Mouse (Mus musculus) intestine, embryonic 15.5 days (tissue): ENCODE measurements around the gene Ggn. TPM values are rescaled to one million over a fixed set of nuclear protein-coding genes. Genes with fewer than 3 reads are reported as not detected.
A peak's percentile ranks its signal among the peaks of the same experiment; 100 is the strongest.
"Not testable (repeated sequence)": the region's sequence is repeated elsewhere in the genome, so short reads cannot be mapped to it uniquely, and the experiment has no call there.

Experiments
- ATAC-seq: fragments of 200-750 bp; cut with Nextera tagmentation; 2 replicates; pipeline ENCODE4 v1.8.0; 2017; ENCODE audit warnings: moderate TSS enrichment, moderate library complexity
- H3K27ac ChIP-seq: fragments of 300-500 bp; sonication (generic); 2 replicates; pipeline ENCODE4 v1.5.1; 2015; ENCODE audit warnings: mild to moderate bottlenecking, inconsistent platforms
- H3K27me3 ChIP-seq: fragments of 300-500 bp; sonication (generic); replicated peaks from 2 replicates; pipeline ENCODE4 v1.6.1; 2015; ENCODE audit warnings: inconsistent platforms
- H3K36me3 ChIP-seq: fragments of 300-500 bp; sonication (generic); 2 replicates; pipeline ENCODE4 v1.6.1; 2015; ENCODE audit warnings: inconsistent platforms
- H3K4me1 ChIP-seq: fragments of 300-500 bp; sonication (generic); replicated peaks from 2 replicates; pipeline ENCODE4 v1.6.1; 2015; ENCODE audit warnings: inconsistent platforms
- H3K4me2 ChIP-seq: fragments of 300-500 bp; sonication (generic); replicated peaks from 2 replicates; pipeline ENCODE4 v1.6.1; 2015; ENCODE audit warnings: mild to moderate bottlenecking, inconsistent platforms
- H3K4me3 ChIP-seq: fragments of 300-500 bp; sonication (generic); replicated peaks from 2 replicates; pipeline ENCODE4 v1.5.1; 2015; ENCODE audit warnings: inconsistent platforms
- H3K9ac ChIP-seq: fragments of 300-500 bp; sonication (generic); 2 replicates; pipeline ENCODE4 v1.6.1; 2015; ENCODE audit warnings: inconsistent platforms
- H3K9me3 ChIP-seq: fragments of 300-500 bp; sonication (generic); 2 replicates; pipeline ENCODE4 v1.6.1; 2016; ENCODE audit warnings: inconsistent platforms
- WGBS: fragments of 180-500 bp; shearing (Covaris S2); methylation state at CpG from one replicate; pipeline ENCODE4 v1.1.7; 2015; 5-methylcytosine and 5-hydroxymethylcytosine counted together
- polyA plus RNA-seq: library from polyadenylated mRNA; unstranded; fragments of >200 nt; fragmentation: Nextera tagmentation; extraction: Ambion mirVana; gene quantifications from 2 replicates; pipeline ENCODE4 v1.2.1, GENCODE M21; 2015

The Ggn gene
- polyA plus RNA-seq, 1 experiment from 2014 or later: 0.49 TPM

DNA sequence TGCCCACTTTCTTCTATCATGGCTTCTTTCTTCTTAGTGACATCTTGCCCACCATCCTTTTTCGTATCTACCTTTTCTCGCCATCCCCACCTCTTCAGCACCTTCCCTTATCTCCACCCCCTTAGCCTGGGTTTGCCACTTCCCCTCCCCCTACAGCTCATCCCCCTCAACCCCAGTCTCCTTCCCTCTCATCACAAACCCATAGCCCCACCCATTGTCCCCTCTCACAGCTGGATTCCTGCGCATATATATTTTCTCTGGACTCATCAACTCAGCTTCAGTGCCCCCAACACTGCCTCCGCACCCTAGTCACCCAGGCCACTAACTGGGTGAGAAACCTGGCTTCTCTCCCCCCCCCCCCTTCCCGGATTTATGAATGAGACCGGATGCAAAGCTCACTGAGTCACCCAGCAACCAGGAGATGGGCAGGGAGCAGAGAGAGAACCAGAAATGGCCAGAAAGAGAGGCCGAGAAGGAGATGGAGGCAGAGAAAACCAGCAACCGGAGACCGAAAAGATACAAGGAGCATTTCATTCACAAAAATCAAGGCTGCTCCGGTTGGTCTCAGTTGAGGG is 1.8 kb upstream of the Ggn start:
- H3K36me3 ChIP-seq: 0 out of 2 replicates have a peak, but pooled peaks cover 6% of the 10 kb centered on the region
- WGBS: 13% methylated on average over 10 of the region's 10 CpGs
- H3K27ac ChIP-seq: no peak overlapping the region
- peak overlapping the region; percentile 89 for H3K4me2 ChIP-seq
- no peak for ATAC-seq
- H3K27me3 ChIP-seq: peaks cover 29% of the 10 kb centered on the region
- H3K9ac ChIP-seq: no peak overlapping the region
- H3K4me1 ChIP-seq: peaks cover 32% of the 10 kb centered on the region
- peak overlapping the region; percentile 58 for H3K4me3 ChIP-seq
- no peaks in the 10 kb centered on the region for H3K9me3 ChIP-seq

DNA sequence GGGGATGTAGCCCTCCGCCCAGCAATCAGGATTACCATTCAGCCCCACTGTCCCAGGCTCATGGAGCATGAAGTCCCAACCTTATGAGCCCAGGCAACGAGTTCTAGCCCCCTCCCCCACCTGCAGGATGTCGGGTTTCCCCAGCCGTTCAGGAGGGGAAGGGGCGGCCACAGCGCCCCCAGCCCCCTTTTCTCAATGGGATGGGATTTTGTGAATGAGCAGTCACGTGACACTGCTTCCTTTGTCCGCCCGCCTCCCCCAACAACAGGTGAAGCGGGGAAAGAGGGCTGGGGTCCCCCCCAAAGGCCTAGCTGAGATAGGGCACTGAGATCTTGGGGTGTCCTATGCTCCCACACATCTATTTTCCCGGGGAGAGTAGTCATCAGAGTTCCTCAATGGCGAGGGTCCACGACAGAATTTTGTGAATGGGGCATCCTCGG is 1.2 kb upstream of the Ggn start:
- peak overlapping the region; percentile 41 for H3K9ac ChIP-seq
- under 1% methylated on average over 14 of the region's 14 CpGs for WGBS
- no peak for ATAC-seq
- no peaks in the 10 kb centered on the region for H3K9me3 ChIP-seq
- peak overlapping the region; percentile 89 for H3K4me2 ChIP-seq
- H3K36me3 ChIP-seq: peaks cover 11% of the 10 kb centered on the region
- no peak overlapping the region; the same call in 1 of the 2 replicates for H3K27ac ChIP-seq
- peak overlapping the region; percentile 58 for H3K4me3 ChIP-seq
- H3K4me1 ChIP-seq: peaks cover 32% of the 10 kb centered on the region
- H3K27me3 ChIP-seq: peaks cover 35% of the 10 kb centered on the region

DNA sequence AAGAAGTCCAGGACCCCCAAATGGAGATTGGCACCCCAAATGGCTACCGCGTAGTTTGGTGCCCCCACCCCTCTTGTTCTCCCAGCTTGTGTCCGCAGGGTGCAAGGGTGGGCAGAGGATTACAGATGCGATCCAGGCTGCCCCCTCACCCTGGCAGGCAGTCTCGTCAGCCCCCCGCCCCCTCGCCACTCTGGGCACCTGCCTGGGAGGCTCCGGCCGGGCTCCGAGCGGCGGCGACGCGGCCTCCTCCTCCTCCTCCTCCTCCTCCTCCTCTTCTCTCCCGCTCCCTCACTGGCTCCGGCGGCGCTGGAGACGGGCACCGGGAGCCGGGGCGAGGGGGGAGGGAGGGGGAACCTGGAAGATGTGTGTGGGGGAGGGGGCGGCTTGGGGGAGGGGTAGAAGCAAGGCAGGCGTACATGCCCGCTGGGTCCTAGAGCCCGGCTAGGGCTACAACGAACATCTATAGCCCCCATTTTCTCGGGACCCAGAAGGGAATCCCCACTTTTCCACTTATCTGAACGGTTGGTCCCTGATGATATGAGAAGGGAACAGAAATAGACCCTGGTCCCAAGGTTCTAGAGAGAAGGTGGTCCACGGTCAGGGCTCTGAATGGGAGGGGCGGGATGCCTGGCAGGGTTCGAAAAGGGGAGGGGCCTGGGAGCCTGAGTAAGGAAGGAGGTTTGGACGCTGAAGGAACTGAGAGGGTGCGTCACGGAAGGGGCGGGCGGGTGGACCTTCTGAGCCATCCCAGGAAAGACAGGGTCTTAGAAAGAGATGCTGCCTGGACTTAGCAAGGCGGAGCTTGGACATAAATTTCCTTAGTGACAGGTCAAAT is 562 bp upstream of the Ggn start:
- Histone ChIP-seq H3K4me1 (peaks cover 32% of the 10 kb centered on the region), H3K9ac (peak overlapping the region; percentile 41), H3K27me3 (peaks cover 41% of the 10 kb centered on the region), H3K4me3 (peak overlapping the region; percentile 58), H3K36me3 (peaks cover 16% of the 10 kb centered on the region), H3K9me3 (no peaks in the 10 kb centered on the region), H3K27ac (peak overlapping the region; percentile 77), H3K4me2 (peak overlapping the region; percentile 89)
- WGBS: under 1% methylated on average over 35 of the region's 39 CpGs
- peak; percentile 84 for ATAC-seq

DNA sequence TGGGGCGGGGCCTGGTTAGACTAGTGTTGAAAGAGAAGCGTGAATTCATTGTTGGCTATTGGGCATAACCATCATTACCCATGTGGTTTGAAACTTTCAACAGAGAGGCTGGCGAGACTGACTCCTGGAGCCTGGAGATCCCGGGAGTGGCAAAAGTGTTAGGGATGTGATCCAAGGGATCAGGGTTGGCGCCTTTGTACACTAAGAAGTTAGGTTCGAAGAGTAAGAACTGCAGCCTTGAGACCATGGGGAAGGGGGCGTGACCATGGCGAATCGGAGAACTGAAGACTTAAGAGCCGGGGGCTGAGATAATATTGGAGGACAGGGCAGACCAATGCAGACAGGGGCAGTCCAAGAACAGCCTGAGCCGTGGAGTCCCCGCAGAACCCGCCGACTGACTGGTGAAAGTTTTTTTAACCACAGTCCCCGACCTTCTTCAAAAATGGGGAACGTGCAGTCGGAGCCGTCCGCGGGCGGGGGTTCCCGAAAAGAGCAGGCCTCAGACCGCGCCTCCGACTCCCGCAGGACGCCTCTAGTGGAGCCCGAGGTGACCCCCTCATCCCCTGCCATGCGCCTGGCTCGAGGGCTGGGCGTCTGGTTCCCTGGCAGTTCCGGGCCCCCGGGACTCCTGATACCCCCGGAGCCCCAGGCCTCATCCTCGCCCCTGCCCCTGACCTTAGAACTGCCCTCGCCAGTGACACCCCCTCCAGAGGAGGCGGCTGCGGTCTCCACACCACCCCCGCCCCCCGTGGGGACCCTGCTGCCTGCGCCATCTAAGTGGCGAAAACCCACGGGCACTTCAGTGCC is 948 bp downstream of the Ggn start:
- Histone ChIP-seq H3K27ac (no peak overlapping the region), H3K36me3 (peaks cover 30% of the 10 kb centered on the region), H3K9ac (peak overlapping the region; percentile 41), H3K9me3 (no peaks in the 10 kb centered on the region), H3K4me3 (peak overlapping the region; percentile 58), H3K4me2 (peak overlapping the region; percentile 89), H3K27me3 (peaks cover 41% of the 10 kb centered on the region), H3K4me1 (peaks cover 32% of the 10 kb centered on the region)
- WGBS: 2% methylated on average over 43 of the region's 43 CpGs
- ATAC-seq: peak; percentile 6

DNA sequence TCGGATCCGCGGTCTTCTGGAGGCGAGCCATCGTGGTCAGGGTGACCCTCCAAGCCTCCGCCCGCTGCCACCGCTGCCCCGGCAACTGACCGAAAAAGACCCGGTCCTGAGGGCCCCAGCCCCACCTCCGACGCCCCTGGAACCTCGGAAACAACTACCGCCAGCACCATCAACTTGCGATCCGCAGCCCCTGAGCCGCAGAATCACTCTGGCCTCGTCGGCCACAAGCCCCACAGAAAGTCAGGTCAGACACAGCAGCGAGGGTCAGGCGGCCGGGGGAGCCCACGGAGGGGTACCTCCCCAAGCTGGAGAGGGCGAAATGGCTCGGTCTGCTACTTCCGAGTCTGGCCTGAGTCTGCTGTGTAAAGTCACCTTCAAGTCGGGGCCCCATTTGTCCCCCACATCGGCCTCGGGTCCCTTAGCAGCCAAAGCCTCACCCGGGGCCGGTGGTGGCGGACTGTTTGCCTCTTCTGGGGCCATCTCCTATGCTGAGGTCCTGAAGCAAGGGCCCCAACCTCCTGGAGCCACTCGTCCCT is 1.6 kb downstream of the Ggn start:
- Histone ChIP-seq H3K4me1 (peaks cover 32% of the 10 kb centered on the region), H3K4me3 (peak overlapping the region; percentile 58), H3K9me3 (no peaks in the 10 kb centered on the region), H3K4me2 (peak overlapping the region; percentile 89), H3K9ac (peak overlapping the region; percentile 41), H3K36me3 (peaks cover 36% of the 10 kb centered on the region), H3K27ac (no peak overlapping the region), H3K27me3 (peaks cover 41% of the 10 kb centered on the region)
- no peak for ATAC-seq
- 6% methylated on average over 34 of the region's 34 CpGs for WGBS

DNA sequence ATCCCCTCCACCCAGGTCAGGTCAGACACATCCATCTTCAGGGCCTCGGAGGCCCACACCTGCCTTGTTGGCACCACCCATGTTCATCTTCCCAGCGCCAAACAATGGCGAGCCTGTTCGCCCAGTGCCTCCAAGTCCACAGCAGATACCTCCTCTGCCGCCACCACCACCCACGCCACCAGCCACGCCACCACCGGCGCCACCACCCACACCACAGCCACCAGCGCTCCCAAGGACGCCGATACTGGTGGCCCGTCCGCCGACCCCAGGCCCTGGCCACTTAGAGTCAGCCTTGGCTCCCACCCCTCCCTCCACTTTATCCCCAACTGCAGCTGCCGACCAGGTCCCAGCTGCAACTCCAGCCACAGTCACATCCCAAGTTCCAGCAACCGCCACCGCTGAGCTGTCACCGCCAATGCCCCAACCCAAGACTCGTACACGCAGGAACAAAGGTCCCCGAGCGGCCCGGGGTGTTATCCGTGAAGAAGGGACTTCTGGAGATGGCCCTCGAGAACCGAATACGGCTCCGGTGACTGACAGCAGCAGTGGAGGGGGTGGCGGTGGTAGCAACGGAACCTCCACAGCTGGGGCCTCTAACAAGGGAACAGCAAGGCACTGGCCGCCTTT is 2.5 kb downstream of the Ggn start:
- no peak overlapping the region for H3K4me2 ChIP-seq
- peaks cover 32% of the 10 kb centered on the region for H3K4me1 ChIP-seq
- H3K27me3 ChIP-seq: peaks cover 41% of the 10 kb centered on the region
- H3K9ac ChIP-seq: no peak overlapping the region
- H3K36me3 ChIP-seq: peaks cover 36% of the 10 kb centered on the region
- no peak for ATAC-seq
- H3K9me3 ChIP-seq: no peaks in the 10 kb centered on the region
- H3K4me3 ChIP-seq: 0 out of 2 replicates have a peak overlapping the region, but pooled peaks have one; percentile 58
- 49% methylated on average over 32 of the region's 32 CpGs for WGBS
- H3K27ac ChIP-seq: no peak overlapping the region

DNA sequence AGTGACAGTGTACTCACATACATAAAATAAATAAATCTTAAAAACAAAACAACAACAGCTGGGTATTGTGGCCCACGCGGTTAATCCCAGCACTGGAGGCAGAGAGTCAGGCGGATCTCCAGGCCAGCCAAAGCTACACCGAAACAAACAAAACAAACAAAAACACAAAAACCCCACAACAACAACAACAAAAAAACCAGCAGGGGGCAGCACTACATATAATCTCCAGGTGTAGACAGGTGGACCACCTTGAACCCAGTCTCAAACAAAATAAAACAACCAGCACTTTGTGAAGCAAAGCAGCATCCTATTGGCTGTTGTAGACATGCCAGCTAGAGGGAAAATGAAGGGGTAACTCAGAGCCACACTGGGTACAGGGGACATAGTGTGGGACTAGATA is 8.1 kb downstream of the Ggn start:
- H3K4me2 ChIP-seq: no peak overlapping the region
- H3K27me3 ChIP-seq: peaks cover 13% of the 10 kb centered on the region
- no peak overlapping the region for H3K4me3 ChIP-seq
- peaks cover 13% of the 10 kb centered on the region for H3K4me1 ChIP-seq
- WGBS: 90% methylated on average over 4 of the region's 4 CpGs
- peaks cover 31% of the 10 kb centered on the region for H3K36me3 ChIP-seq
- no peaks in the 10 kb centered on the region for H3K9me3 ChIP-seq
- no peak overlapping the region for H3K27ac ChIP-seq
- ATAC-seq: no peak
- H3K9ac ChIP-seq: no peak overlapping the region

DNA sequence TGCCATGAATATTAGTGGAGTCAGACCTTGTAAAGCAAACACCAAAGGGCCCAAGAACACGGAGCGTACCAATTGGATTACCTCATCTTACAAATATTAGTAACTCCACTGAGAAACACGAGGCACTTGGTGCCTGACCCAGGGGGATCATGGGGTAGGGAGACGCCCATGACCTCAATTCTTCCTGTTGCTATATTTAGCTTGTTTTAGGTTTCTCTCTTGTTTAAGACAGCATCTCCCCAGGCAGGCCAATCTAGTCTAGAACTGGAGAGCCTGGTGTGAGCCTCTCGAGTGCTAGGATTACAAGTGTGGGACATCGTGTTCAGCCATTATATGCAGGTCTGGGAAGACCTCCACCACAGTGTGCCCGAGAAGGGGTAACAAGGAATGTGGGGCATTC is 9.3 kb downstream of the Ggn start:
- H3K9me3 ChIP-seq: no peaks in the 10 kb centered on the region
- peaks cover 13% of the 10 kb centered on the region for H3K4me1 ChIP-seq
- H3K36me3 ChIP-seq: peaks cover 21% of the 10 kb centered on the region
- 23% methylated on average over 7 of the region's 7 CpGs for WGBS
- no peak for ATAC-seq
- H3K27ac ChIP-seq: no peak overlapping the region
- no peak overlapping the region for H3K9ac ChIP-seq
- H3K27me3 ChIP-seq: peaks cover under 1% of the 10 kb centered on the region; the same call in 1 of the 2 replicates
- H3K4me3 ChIP-seq: peak overlapping the region; percentile 73
- peak overlapping the region; percentile 77 for H3K4me2 ChIP-seq

DNA sequence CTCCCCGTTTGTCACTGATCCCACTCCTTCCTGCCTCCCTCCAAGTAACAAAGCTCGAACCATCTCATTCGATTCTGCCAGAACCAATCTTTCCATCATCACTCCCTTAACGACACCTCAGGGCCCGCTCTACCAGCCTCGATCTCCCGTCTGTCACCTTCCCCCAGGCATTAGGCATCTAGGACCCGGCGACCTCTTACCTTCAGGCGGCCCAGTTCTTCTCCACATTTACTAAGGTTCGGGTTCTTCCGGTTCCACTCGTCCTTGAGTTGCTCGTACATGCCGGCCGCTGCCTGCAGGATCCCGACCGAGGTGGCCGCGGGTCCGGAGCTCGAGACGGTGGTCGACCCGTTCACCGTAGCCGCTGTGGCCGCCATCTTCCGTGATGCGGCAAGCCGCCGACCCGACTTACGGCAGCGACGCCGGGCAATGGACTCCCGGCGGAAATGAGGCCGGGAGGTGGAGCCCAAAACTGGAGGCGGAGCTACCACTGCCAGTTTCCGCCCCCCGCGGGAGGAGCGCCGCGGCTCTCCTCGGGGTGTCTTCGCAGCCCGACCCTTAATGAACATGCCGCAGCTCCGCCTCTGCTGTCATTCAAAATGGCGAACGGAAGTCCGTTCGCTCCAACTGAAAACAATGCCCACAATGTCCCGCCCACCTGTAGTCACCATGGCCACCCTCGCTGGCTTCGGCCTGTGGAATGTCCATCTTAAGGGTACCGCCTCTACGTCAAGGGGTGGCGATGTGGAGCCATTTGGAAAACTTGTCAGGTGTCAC is 10.3 kb downstream of the Ggn start, which contains the start of gene Psmd8:
Gene Psmd8, minus strand, starts transcription at position 625 of the 777 bp plus-strand sequence.
- H3K36me3 ChIP-seq: peaks cover 12% of the 10 kb centered on the region; the same call in 1 of the 2 replicates
- peaks cover 13% of the 10 kb centered on the region for H3K4me1 ChIP-seq
- H3K27me3 ChIP-seq: no peaks in the 10 kb centered on the region
- peak within 1 kb of the TSS; percentile 77 for H3K4me2 ChIP-seq
- H3K9me3 ChIP-seq: no peaks in the 10 kb centered on the region
- peak within 1 kb of the TSS; percentile 77 for H3K9ac ChIP-seq
- H3K4me3 ChIP-seq: peak within 1 kb of the TSS; percentile 73
- ATAC-seq: peak; percentile 97
- peak within 1 kb of the TSS; percentile 27; the same call in 1 of the 2 replicates for H3K27ac ChIP-seq
- under 1% methylated on average over 62 of the region's 62 CpGs for WGBS

DNA sequence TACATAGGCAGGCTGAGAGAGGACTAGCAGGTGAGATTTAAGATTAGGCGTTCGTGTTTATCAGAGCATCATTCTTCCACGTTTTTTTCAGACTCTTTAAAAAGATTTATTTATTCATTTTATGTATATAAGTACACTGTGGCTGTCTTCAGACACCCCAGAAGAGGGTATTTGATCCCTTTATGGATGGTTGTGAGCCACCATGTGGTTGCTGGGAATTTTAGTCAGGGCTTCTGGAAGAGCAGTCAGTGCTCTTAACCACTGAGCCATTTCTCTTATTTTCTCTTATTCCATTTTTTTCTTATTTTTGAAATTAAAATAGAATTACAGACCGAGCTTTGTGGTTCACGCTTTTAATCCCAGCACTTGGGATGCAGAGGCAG is 10.8 kb downstream of the Ggn start:
- Histone ChIP-seq H3K27ac (no peak overlapping the region; the same call in 1 of the 2 replicates), H3K27me3 (no peaks in the 10 kb centered on the region), H3K9me3 (no peaks in the 10 kb centered on the region), H3K4me2 (peak overlapping the region; percentile 77), H3K9ac (no peak overlapping the region), H3K4me3 (peak overlapping the region; percentile 73), H3K4me1 (peaks cover 13% of the 10 kb centered on the region), H3K36me3 (peaks cover 8% of the 10 kb centered on the region; the same call in 1 of the 2 replicates)
- ATAC-seq: no peak
- WGBS: 43% methylated on average over 5 of the region's 5 CpGs

DNA sequence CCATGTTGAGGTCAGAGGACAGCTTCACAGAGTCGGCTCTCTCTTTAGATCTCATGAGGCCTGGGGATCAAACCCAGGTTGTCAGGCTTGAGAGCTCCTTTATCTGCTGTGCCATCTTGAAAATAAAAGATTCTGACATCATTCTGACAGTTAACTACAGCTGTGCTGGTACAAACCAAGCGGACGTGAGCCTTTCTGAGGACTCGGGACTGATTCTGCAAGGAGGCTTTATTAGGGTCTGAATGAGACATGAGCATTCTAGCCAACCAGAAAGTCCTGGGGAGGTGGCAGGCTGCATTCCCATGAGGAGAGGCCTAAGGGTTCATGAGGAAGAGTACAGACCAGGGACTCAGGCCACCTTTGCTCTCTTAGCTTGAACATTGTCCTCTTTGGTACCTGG is 11.3 kb downstream of the Ggn start:
- 93% methylated on average over 4 of the region's 4 CpGs for WGBS
- not testable (repeated sequence) for ATAC-seq

More for the DNA sequence above, 11.3 kb downstream of the Ggn start:
- H3K4me3 ChIP-seq, H3K27ac ChIP-seq, H3K27me3 ChIP-seq, H3K36me3 ChIP-seq, H3K9me3 ChIP-seq, H3K4me2 ChIP-seq, H3K9ac ChIP-seq: not testable (repeated sequence)
- peaks cover 13% of the 10 kb centered on the region for H3K4me1 ChIP-seq
